Mouse (Mus musculus): ENCODE data around the gene Syt1. TPM values are rescaled to one million over a fixed set of nuclear protein-coding genes. Genes with fewer than 3 reads are reported as not detected.

Syt1 gene
- polyA plus RNA-seq, 1 experiment = 0.67 TPM

GRCm38 (mm10) chr10:108686696-108687095 lies 324.1 kb downstream of the Syt1 start:
- no peaks in the 10 kb centered on the region for H3K27me3 ChIP-seq (ENCODE audit: control insufficient read depth, insufficient read depth, low read length)
- 54% methylated on average over 4 of the region's 4 CpGs for WGBS
- no peaks in the 10 kb centered on the region for H3K4me1 ChIP-seq (ENCODE audit: control insufficient read depth, insufficient read depth, insufficient read length, low read length)
- no peaks in the 10 kb centered on the region for H3K36me3 ChIP-seq (ENCODE audit: control insufficient read depth, insufficient read depth, low read length)
- TF ChIP-seq POLR2A (IDR thresholded peaks at IDR 0.05; ENCODE audit: low read depth, low read length) = no peak
- no peak for TF ChIP-seq CTCF (IDR thresholded peaks at IDR 0.05; ENCODE audit: extremely low read depth, insufficient read length, insufficient replicate concordance, low read depth, low read length)
- no peak overlapping the region for H3K4me3 ChIP-seq (ENCODE audit: low read depth, low read length)
- no peak overlapping the region for H3K27ac ChIP-seq (ENCODE audit: insufficient read depth, low read depth, low read length)

- WGBS = 46% methylated on average over 14 of the region's 14 CpGs
- H3K36me3 ChIP-seq (ENCODE audit: control insufficient read depth, insufficient read depth, low read length) = no peaks in the 10 kb centered on the region
- TF ChIP-seq CTCF (IDR thresholded peaks at IDR 0.05; ENCODE audit: extremely low read depth, insufficient read length, insufficient replicate concordance, low read depth, low read length) (no peak), POLR2A (IDR thresholded peaks at IDR 0.05; ENCODE audit: low read depth, low read length) (no peak)
Observed at GRCm38 (mm10) chr10:108679675-108680390, 330.9 kb downstream of the Syt1 start.

GRCm38 (mm10) chr10:108677053-108677452 lies 333.7 kb downstream of the Syt1 start:
- no peak for TF ChIP-seq POLR2A (IDR thresholded peaks at IDR 0.05; ENCODE audit: low read depth, low read length)
- TF ChIP-seq CTCF (IDR thresholded peaks at IDR 0.05; ENCODE audit: extremely low read depth, insufficient read length, insufficient replicate concordance, low read depth, low read length) = no peak
- no peaks in the 10 kb centered on the region for H3K27me3 ChIP-seq (ENCODE audit: control insufficient read depth, insufficient read depth, low read length)
- H3K36me3 ChIP-seq (ENCODE audit: control insufficient read depth, insufficient read depth, low read length) = no peaks in the 10 kb centered on the region
- no peaks in the 10 kb centered on the region for H3K4me1 ChIP-seq (ENCODE audit: control insufficient read depth, insufficient read depth, insufficient read length, low read length)
- no peak overlapping the region for H3K27ac ChIP-seq (ENCODE audit: insufficient read depth, low read depth, low read length)
- H3K4me3 ChIP-seq (ENCODE audit: low read depth, low read length) = no peak overlapping the region
- WGBS = 85% methylated on average over 8 of the region's 8 CpGs

More at GRCm38 (mm10) chr10:108679675-108680390, 330.9 kb downstream of the Syt1 start:
- Histone ChIP-seq H3K27ac (ENCODE audit: insufficient read depth, low read depth, low read length) (no peak overlapping the region), H3K27me3 (ENCODE audit: control insufficient read depth, insufficient read depth, low read length) (no peaks in the 10 kb centered on the region), H3K4me1 (ENCODE audit: control insufficient read depth, insufficient read depth, insufficient read length, low read length) (no peaks in the 10 kb centered on the region), H3K4me3 (ENCODE audit: low read depth, low read length) (no peak overlapping the region)

- no peak overlapping the region for H3K27ac ChIP-seq (ENCODE audit: insufficient read depth, low read depth, low read length)
- H3K27me3 ChIP-seq (ENCODE audit: control insufficient read depth, insufficient read depth, low read length) = no peaks in the 10 kb centered on the region
- TF ChIP-seq CTCF (IDR thresholded peaks at IDR 0.05; ENCODE audit: extremely low read depth, insufficient read length, insufficient replicate concordance, low read depth, low read length) (no peak), POLR2A (IDR thresholded peaks at IDR 0.05; ENCODE audit: low read depth, low read length) (no peak)
- no peaks in the 10 kb centered on the region for H3K36me3 ChIP-seq (ENCODE audit: control insufficient read depth, insufficient read depth, low read length)
- no peak overlapping the region for H3K4me3 ChIP-seq (ENCODE audit: low read depth, low read length)
- 79% methylated on average over 3 of the region's 3 CpGs for WGBS
- no peaks in the 10 kb centered on the region for H3K4me1 ChIP-seq (ENCODE audit: control insufficient read depth, insufficient read depth, insufficient read length, low read length)
Observed at GRCm38 (mm10) chr10:108668944-108669343, 341.8 kb downstream of the Syt1 start.

GRCm38 (mm10) chr10:108660295-108660694 lies 350.5 kb downstream of the Syt1 start:
- H3K4me1 ChIP-seq (ENCODE audit: control insufficient read depth, insufficient read depth, insufficient read length, low read length) = no peaks in the 10 kb centered on the region
- 76% methylated on average over 3 of the region's 3 CpGs for WGBS

GRCm38 (mm10) chr10:108658300-108658699 lies 352.5 kb downstream of the Syt1 start:
- no peak overlapping the region for H3K27ac ChIP-seq (ENCODE audit: insufficient read depth, low read depth, low read length)
- TF ChIP-seq CTCF (IDR thresholded peaks at IDR 0.05; ENCODE audit: extremely low read depth, insufficient read length, insufficient replicate concordance, low read depth, low read length) = no peak
- TF ChIP-seq POLR2A (IDR thresholded peaks at IDR 0.05; ENCODE audit: low read depth, low read length) = no peak
- WGBS = 73% methylated on average over 2 of the region's 2 CpGs
- no peaks in the 10 kb centered on the region for H3K27me3 ChIP-seq (ENCODE audit: control insufficient read depth, insufficient read depth, low read length)
- H3K4me3 ChIP-seq (ENCODE audit: low read depth, low read length) = no peak overlapping the region
- no peaks in the 10 kb centered on the region for H3K36me3 ChIP-seq (ENCODE audit: control insufficient read depth, insufficient read depth, low read length)
- H3K4me1 ChIP-seq (ENCODE audit: control insufficient read depth, insufficient read depth, insufficient read length, low read length) = no peaks in the 10 kb centered on the region

More at GRCm38 (mm10) chr10:108660295-108660694, 350.5 kb downstream of the Syt1 start:
- no peaks in the 10 kb centered on the region for H3K27me3 ChIP-seq (ENCODE audit: control insufficient read depth, insufficient read depth, low read length)
- no peak overlapping the region for H3K4me3 ChIP-seq (ENCODE audit: low read depth, low read length)
- H3K27ac ChIP-seq (ENCODE audit: insufficient read depth, low read depth, low read length) = no peak overlapping the region
- H3K36me3 ChIP-seq (ENCODE audit: control insufficient read depth, insufficient read depth, low read length) = no peaks in the 10 kb centered on the region
- TF ChIP-seq CTCF (IDR thresholded peaks at IDR 0.05; ENCODE audit: extremely low read depth, insufficient read length, insufficient replicate concordance, low read depth, low read length) = no peak
- no peak for TF ChIP-seq POLR2A (IDR thresholded peaks at IDR 0.05; ENCODE audit: low read depth, low read length)

GRCm38 (mm10) chr10:108657669-108658068 lies 353.1 kb downstream of the Syt1 start:
- Histone ChIP-seq H3K36me3 (ENCODE audit: control insufficient read depth, insufficient read depth, low read length) (no peaks in the 10 kb centered on the region), H3K4me3 (ENCODE audit: low read depth, low read length) (no peak overlapping the region), H3K27ac (ENCODE audit: insufficient read depth, low read depth, low read length) (no peak overlapping the region), H3K4me1 (ENCODE audit: control insufficient read depth, insufficient read depth, insufficient read length, low read length) (no peaks in the 10 kb centered on the region), H3K27me3 (ENCODE audit: control insufficient read depth, insufficient read depth, low read length) (no peaks in the 10 kb centered on the region)
- TF ChIP-seq CTCF (IDR thresholded peaks at IDR 0.05; ENCODE audit: extremely low read depth, insufficient read length, insufficient replicate concordance, low read depth, low read length) = no peak
- TF ChIP-seq POLR2A (IDR thresholded peaks at IDR 0.05; ENCODE audit: low read depth, low read length) = no peak
